ENCODE assay signal across 12 mouse cellular contexts in genomic region chr15:81277928-81278327, GRCm38 (mm10). TPM values are rescaled to one million over a fixed set of nuclear protein-coding genes. Genes with fewer than 3 reads are reported as not detected.
A peak's percentile ranks its signal among the peaks of the same experiment; 100 is the strongest.
DNase-seq lines count a peak whose midpoint lies in the region; ATAC-seq and TF ChIP-seq lines count a peak whose summit lies in the region.
"Had no signal": no experiment of that assay in that cellular context is flagged by ENCODE, and none has a peak within 500 bp of the region (broad histone marks: within the 10 kb centered on the region; RNA-seq: fewer than 3 reads in every experiment).

No protein-coding gene starts in this region.

- peaks cover 30% of the 10 kb centered on the region for H3K4me1 ChIP-seq in hindbrain, embryonic 13.5 days (replicated peaks)
- H3K4me1 ChIP-seq in midbrain, embryonic 12.5 days = peaks cover 13% of the 10 kb centered on the region
- H3K4me1 ChIP-seq in lung, postnatal 0 days (ENCODE audit: insufficient read depth, low read depth, low read length) = 0 out of 2 replicates have a peak, but pooled peaks cover 2% of the 10 kb centered on the region

- no peak for TF ChIP-seq EP300 in lung, postnatal 0 days (IDR thresholded peaks at IDR 0.05)

- no peaks in the 10 kb centered on the region for H3K9me3 ChIP-seq in hindbrain, embryonic 13.5 days
- no peaks in the 10 kb centered on the region for H3K9me3 ChIP-seq in midbrain, embryonic 12.5 days
- H3K9me3 ChIP-seq in lung, postnatal 0 days (ENCODE audit: low read length) = no peaks in the 10 kb centered on the region

- no peaks in the 10 kb centered on the region for H3K27me3 ChIP-seq in hindbrain, embryonic 13.5 days
- no peaks in the 10 kb centered on the region; the same call in 1 of the 2 replicates for H3K27me3 ChIP-seq in midbrain, embryonic 12.5 days
- no peaks in the 10 kb centered on the region for H3K27me3 ChIP-seq in lung, postnatal 0 days (replicated peaks; ENCODE audit: insufficient read depth, low read length)

- H3K36me3 ChIP-seq in hindbrain, embryonic 13.5 days = no peaks in the 10 kb centered on the region
- H3K36me3 ChIP-seq in midbrain, embryonic 12.5 days = no peaks in the 10 kb centered on the region
- no peaks in the 10 kb centered on the region for H3K36me3 ChIP-seq in lung, postnatal 0 days (ENCODE audit: insufficient read depth, low read length)

- WGBS in hindbrain, embryonic 13.5 days = 11% methylated on average over 9 of the region's 11 CpGs
- 6% methylated on average over 9 of the region's 11 CpGs for WGBS in midbrain, embryonic 12.5 days
- WGBS in lung, postnatal 0 days = 40% methylated on average over 11 of the region's 11 CpGs

- no peak for TF ChIP-seq CTCF in lung, postnatal 0 days (IDR thresholded peaks at IDR 0.05)

- peak overlapping the region; percentile 66 for H3K27ac ChIP-seq in hindbrain, embryonic 13.5 days
- 0 out of 2 replicates have a peak overlapping the region, but pooled peaks have one; percentile 8 for H3K27ac ChIP-seq in midbrain, embryonic 12.5 days (replicated peaks)
- no peak overlapping the region for H3K27ac ChIP-seq in lung, postnatal 0 days (ENCODE audit: low read length)

- H3K9ac ChIP-seq in hindbrain, embryonic 13.5 days = 0 out of 2 replicates have a peak overlapping the region, but pooled peaks have one; percentile 31
- H3K9ac ChIP-seq in midbrain, embryonic 12.5 days (replicated peaks) = no peak overlapping the region
- no peak overlapping the region for H3K9ac ChIP-seq in lung, postnatal 0 days (replicated peaks; ENCODE audit: low read depth)

- no peak overlapping the region for H3K4me3 ChIP-seq in hindbrain, embryonic 13.5 days
- H3K4me3 ChIP-seq in midbrain, embryonic 12.5 days = no peak overlapping the region
- no peak overlapping the region for H3K4me3 ChIP-seq in lung, postnatal 0 days (ENCODE audit: low read depth, low read length)

- peak; percentile 64; the same call in 1 of the 2 replicates for ATAC-seq in hindbrain, embryonic 13.5 days (ENCODE audit: low FRiP score)
- ATAC-seq in midbrain, embryonic 12.5 days (ENCODE audit: low FRiP score, low read depth) = peak; percentile 27; the same call in 1 of the 2 replicates
- no peak for ATAC-seq in lung, postnatal 0 days

- peak overlapping the region; percentile 15; the same call in 1 of the 2 replicates for H3K4me2 ChIP-seq in hindbrain, embryonic 13.5 days
- 0 out of 2 replicates have a peak overlapping the region, but pooled peaks have one; percentile 7 for H3K4me2 ChIP-seq in midbrain, embryonic 12.5 days (replicated peaks)
- no peak overlapping the region for H3K4me2 ChIP-seq in lung, postnatal 0 days (replicated peaks; ENCODE audit: low read depth, low read length)

- DNase-seq in A20 (ENCODE audit: low read depth, low spot score) = peak; percentile 83
- DNase-seq in embryo, embryonic 11 days = peak; percentile 77
- DNase-seq in cerebellum, adult 9-11 months = no peak
- no peak for DNase-seq in lung, postnatal 0 days (ENCODE audit: low spot score)
- DNase-seq in layer of hippocampus, postnatal 25 days (ENCODE audit: extremely low spot score in 1 of 2, low spot score in 1 of 2) = no peak
- no peak for DNase-seq in thymus, adult 18-20 months
- DNase-seq: cerebellum, postnatal 25 days; gastrocnemius, postnatal 25 days; thymus, postnatal 36 days had no signal

RNA-seq across cellular contexts. Expression of gene Mchr1, which starts 42.6 kb away (rescaled TPM):
- 1.6 and 2.1 TPM in 2 replicates for polyA plus RNA-seq in hindbrain, embryonic 13.5 days (2015; fragmentation: Nextera tagmentation; extraction: Ambion mirVana)
- 0.81 and 0.98 TPM in 2 replicates for polyA plus RNA-seq in midbrain, embryonic 12.5 days (2016; fragmentation: Nextera tagmentation; extraction: Ambion mirVana)
- polyA plus RNA-seq in lung, postnatal 0 days (2015; fragmentation: Nextera tagmentation; extraction: Ambion mirVana) = 1.6 and 3.3 TPM in 2 replicates
- total RNA-seq in layer of hippocampus, postnatal 25 days (2021) = 10 to 100 TPM; 21.3 to 24.9 TPM
- total RNA-seq: liver, adult 2 months had no signal
- polyA plus RNA-seq: liver, adult 2 months had no signal

Comparison
In these comparisons a context has a peak if more than half of its experiments do, and no peak if none do; other contexts are left out.
1. DNase-seq: peak in A20 (single experiment) and embryo, embryonic 11 days (single experiment); none in cerebellum, adult 9-11 months (single experiment), lung, postnatal 0 days (single experiment), layer of hippocampus, postnatal 25 days (0 of 2) and thymus, adult 18-20 months (0 of 2).